Mouse (Mus musculus) heart, postnatal 0 days (tissue): ENCODE measurements at regions not wholly inside any gene's neighbourhood (a gene's known extent, or its start where the extent isn't known, plus 50 kb on each side); places are given as distances from the start of the nearest gene placed in this dataset.

Experiments
- CTCF ChIP-seq: IDR thresholded peaks from 2 replicates; pipeline ENCODE4 v1.5.1; 2016; ENCODE audit warnings: antibody characterized with exemption, control low read depth, low read depth
- EP300 ChIP-seq: IDR thresholded peaks from 2 replicates; pipeline ENCODE4 v1.6.1; 2016; ENCODE audit warnings: antibody characterized with exemption, low read depth

GRCm38 (mm10) chr2:44449471-44449870, 478.0 kb downstream of the Gtdc1 start:
- TF ChIP-seq CTCF (no peak), EP300 (no peak)
